Mouse (Mus musculus) embryonic facial prominence, embryonic 15.5 days (tissue): ENCODE data around the gene Cpb2. TPM values are rescaled to one million over a fixed set of nuclear protein-coding genes. Genes with fewer than 3 reads are reported as not detected.

Experiments
- ATAC-seq: fragments of 200-750 bp; cut with Nextera tagmentation; 2 replicates; pipeline ENCODE4 v1.8.0; 2017; ENCODE audit warnings: low read depth, moderate TSS enrichment; ENCODE audit not compliant: insufficient number of reproducible peaks, low FRiP score, low TSS enrichment
- H3K27ac ChIP-seq: fragments of 300-500 bp; sonication (generic); replicated peaks from 2 replicates; pipeline ENCODE4 v1.5.1; 2015; ENCODE audit warnings: mild to moderate bottlenecking, inconsistent platforms
- H3K27me3 ChIP-seq: fragments of 300-500 bp; sonication (generic); 2 replicates; pipeline ENCODE4 v1.6.1; 2015; ENCODE audit warnings: inconsistent platforms
- H3K36me3 ChIP-seq: fragments of 300-500 bp; sonication (generic); 2 replicates; pipeline ENCODE4 v1.6.1; 2015; ENCODE audit warnings: mild to moderate bottlenecking, inconsistent platforms
- H3K4me1 ChIP-seq: fragments of 300-500 bp; sonication (generic); 2 replicates; pipeline ENCODE4 v1.6.1; 2015; ENCODE audit warnings: inconsistent platforms
- H3K4me2 ChIP-seq: fragments of 300-500 bp; sonication (generic); replicated peaks from 2 replicates; pipeline ENCODE4 v1.6.1; 2015; ENCODE audit warnings: mild to moderate bottlenecking, inconsistent platforms
- H3K4me3 ChIP-seq: fragments of 300-500 bp; sonication (generic); replicated peaks from 2 replicates; pipeline ENCODE4 v1.5.1; 2015; ENCODE audit warnings: mild to moderate bottlenecking, inconsistent platforms
- H3K9ac ChIP-seq: fragments of 300-500 bp; sonication (generic); 2 replicates; pipeline ENCODE4 v1.6.1; 2015; ENCODE audit warnings: inconsistent platforms
- H3K9me3 ChIP-seq: fragments of 300-500 bp; sonication (generic); replicated peaks from 2 replicates; pipeline ENCODE4 v1.6.1; 2016; ENCODE audit warnings: inconsistent platforms
- WGBS: fragments of 180-500 bp; shearing (Covaris S2); methylation state at CpG from one replicate; pipeline ENCODE4 v1.1.7; 2015; 5-methylcytosine and 5-hydroxymethylcytosine counted together
- polyA plus RNA-seq: library from polyadenylated mRNA; unstranded; fragments of >200 nt; fragmentation: Nextera tagmentation; extraction: Ambion mirVana; gene quantifications from 2 replicates; pipeline ENCODE4 v1.2.1, GENCODE M21; 2015

The Cpb2 gene
- not detected in 2 replicates for polyA plus RNA-seq

DNA sequence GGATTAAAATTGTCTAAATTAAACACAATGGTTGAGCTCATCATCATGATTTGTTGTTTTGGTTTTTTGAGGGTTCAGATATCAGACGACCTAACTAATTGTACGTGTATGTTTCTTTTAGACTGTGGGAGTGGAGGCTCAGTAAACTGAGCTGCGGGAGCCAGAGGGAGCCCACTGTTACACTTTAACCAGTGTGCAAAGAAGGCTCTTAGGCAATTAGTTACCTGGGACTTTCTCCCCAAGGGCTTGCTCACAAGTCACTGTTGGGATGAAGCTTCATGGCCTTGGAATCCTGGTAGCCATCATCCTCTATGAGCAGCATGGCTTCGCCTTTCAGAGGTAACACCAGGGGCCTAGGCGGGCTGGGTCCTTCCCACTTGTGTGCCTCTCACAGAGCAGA, at the start of gene Cpb2:
Cpb2 (plus strand) TSS at position 201 of the 400 bp plus-strand sequence.
- H3K4me1 ChIP-seq = no peaks in the 10 kb centered on the region
- H3K9me3 ChIP-seq = no peaks in the 10 kb centered on the region
- ATAC-seq = no peak
- no peak within 1 kb of the TSS for H3K9ac ChIP-seq
- no peaks in the 10 kb centered on the region for H3K36me3 ChIP-seq
- WGBS = 81% methylated on average over 5 of the region's 5 CpGs
- no peak within 1 kb of the TSS for H3K4me3 ChIP-seq
- H3K27ac ChIP-seq = no peak within 1 kb of the TSS
- H3K4me2 ChIP-seq = no peak within 1 kb of the TSS
- no peaks in the 10 kb centered on the region for H3K27me3 ChIP-seq

DNA sequence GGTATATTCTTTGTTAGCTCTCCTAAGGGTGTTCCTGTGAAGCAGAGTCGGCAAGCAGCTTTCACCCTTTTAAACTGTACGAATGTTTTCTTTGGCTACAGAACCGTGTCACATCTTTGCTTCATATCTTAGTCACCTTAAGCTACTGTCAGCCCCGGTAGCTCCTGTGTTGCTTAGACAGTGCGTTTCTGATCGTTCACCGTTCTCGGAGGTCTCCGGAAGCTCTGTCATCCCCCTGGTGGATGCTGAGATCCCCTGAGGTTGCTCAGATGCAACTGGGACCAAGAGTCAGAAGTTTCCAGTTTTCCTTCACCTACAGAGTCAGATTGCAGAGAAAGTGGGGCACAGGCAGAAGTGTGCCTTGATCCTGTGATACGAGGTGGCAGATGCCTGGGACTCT, 49.7 kb upstream of the Cpb2 start:
- Histone ChIP-seq H3K4me2 (no peak overlapping the region), H3K4me3 (no peak overlapping the region), H3K27ac (no peak overlapping the region), H3K4me1 (no peaks in the 10 kb centered on the region), H3K9ac (no peak overlapping the region), H3K9me3 (no peaks in the 10 kb centered on the region), H3K27me3 (no peaks in the 10 kb centered on the region), H3K36me3 (no peaks in the 10 kb centered on the region)
- 83% methylated on average over 10 of the region's 10 CpGs for WGBS
- ATAC-seq = no peak

DNA sequence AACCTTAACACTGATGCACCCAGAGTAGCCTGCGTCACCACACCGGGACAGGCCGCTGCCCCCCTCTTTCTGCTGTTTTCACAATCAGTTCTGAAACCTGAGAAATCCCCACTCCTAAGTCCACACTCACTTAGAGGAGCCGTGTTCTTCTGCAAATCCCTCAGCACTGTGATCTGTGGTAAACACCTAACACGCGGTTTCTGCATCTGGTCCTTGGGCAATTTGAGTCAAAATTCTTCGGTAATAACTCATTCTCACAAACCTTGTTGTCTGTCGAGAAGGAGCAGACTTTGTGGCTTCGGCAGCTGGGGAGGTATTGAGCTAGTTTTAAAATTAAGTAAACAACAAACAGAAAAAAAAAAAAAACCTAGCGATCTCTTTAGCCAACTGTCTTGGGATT, 49.2 kb upstream of the Cpb2 start:
- Histone ChIP-seq H3K4me2 (no peak overlapping the region), H3K4me3 (no peak overlapping the region), H3K4me1 (no peaks in the 10 kb centered on the region), H3K27ac (no peak overlapping the region), H3K9ac (no peak overlapping the region), H3K9me3 (no peaks in the 10 kb centered on the region), H3K27me3 (no peaks in the 10 kb centered on the region), H3K36me3 (no peaks in the 10 kb centered on the region)
- no peak for ATAC-seq
- WGBS = 56% methylated on average over 10 of the region's 10 CpGs

DNA sequence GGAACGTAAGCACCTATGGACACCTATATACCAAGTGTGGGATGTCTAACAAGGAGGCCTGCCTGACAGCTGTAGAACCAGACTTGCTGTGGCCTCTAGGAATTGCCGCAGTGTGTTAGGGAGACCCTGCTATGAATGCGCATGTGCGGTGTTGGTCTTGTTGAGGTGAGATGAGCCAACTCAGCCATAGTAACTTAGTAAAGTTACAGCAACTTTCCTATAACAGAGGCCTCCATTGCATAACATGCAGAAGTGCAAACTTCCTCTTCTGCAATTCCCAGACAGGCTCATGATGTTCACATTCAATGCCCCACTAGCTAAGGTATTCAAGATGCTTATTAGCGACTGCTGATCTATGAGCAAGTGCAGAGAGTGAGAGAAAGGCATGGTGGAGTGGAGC, 46.6 kb upstream of the Cpb2 start:
- Histone ChIP-seq H3K36me3 (no peaks in the 10 kb centered on the region), H3K4me1 (no peaks in the 10 kb centered on the region), H3K27me3 (no peaks in the 10 kb centered on the region), H3K4me2 (no peak overlapping the region), H3K9ac (no peak overlapping the region), H3K9me3 (no peaks in the 10 kb centered on the region), H3K27ac (no peak overlapping the region), H3K4me3 (no peak overlapping the region)
- WGBS = 90% methylated on average over 5 of the region's 5 CpGs
- ATAC-seq = no peak

DNA sequence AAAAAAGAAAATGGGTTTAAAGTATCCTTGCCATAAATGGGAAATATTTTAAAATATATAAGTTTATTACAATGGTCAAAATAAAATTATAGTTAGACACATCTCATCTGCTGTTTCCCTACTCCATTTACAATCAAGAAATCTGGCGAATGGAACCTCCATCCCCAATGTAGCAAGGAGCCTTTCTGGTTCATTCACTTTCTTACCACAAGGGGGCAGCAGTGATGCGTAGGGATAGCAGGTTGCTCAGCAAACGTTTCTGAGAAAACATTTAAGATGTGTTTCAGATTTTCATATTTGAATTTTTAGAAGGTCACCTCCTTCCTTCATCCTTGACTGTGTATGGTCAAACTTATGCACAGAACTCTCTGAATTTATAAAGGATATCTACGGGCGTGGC, 45.1 kb upstream of the Cpb2 start:
- H3K9me3 ChIP-seq = no peaks in the 10 kb centered on the region
- H3K4me2 ChIP-seq = no peak overlapping the region
- no peaks in the 10 kb centered on the region for H3K27me3 ChIP-seq
- no peak overlapping the region for H3K4me3 ChIP-seq
- WGBS = 39% methylated on average over 5 of the region's 5 CpGs
- H3K36me3 ChIP-seq = no peaks in the 10 kb centered on the region
- no peak for ATAC-seq
- H3K9ac ChIP-seq = no peak overlapping the region
- H3K4me1 ChIP-seq = no peaks in the 10 kb centered on the region
- H3K27ac ChIP-seq = no peak overlapping the region

DNA sequence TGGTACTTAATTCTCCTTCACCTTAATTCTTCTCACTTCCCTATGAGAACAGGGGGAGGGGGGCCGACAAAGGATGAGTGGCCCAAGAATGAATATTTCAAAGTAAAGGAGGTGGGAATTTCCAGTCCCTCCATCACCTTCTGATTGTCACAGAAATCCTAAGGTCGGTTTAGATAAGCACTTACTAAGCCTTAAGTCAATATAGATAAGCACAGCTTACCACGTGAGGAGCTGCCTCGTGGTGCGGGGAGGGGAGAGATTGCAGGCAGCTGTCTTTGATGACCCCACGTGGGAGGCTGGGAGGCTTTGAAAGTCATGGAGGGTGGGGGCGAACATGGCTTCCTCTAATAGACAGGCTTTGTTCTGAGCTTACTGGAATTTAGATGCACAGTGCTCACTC, 44.4 kb upstream of the Cpb2 start:
- Histone ChIP-seq H3K9ac (no peak overlapping the region), H3K27ac (no peak overlapping the region), H3K36me3 (no peaks in the 10 kb centered on the region), H3K27me3 (no peaks in the 10 kb centered on the region), H3K4me3 (no peak overlapping the region), H3K4me1 (no peaks in the 10 kb centered on the region), H3K9me3 (no peaks in the 10 kb centered on the region), H3K4me2 (no peak overlapping the region)
- no peak for ATAC-seq
- 58% methylated on average over 7 of the region's 7 CpGs for WGBS

DNA sequence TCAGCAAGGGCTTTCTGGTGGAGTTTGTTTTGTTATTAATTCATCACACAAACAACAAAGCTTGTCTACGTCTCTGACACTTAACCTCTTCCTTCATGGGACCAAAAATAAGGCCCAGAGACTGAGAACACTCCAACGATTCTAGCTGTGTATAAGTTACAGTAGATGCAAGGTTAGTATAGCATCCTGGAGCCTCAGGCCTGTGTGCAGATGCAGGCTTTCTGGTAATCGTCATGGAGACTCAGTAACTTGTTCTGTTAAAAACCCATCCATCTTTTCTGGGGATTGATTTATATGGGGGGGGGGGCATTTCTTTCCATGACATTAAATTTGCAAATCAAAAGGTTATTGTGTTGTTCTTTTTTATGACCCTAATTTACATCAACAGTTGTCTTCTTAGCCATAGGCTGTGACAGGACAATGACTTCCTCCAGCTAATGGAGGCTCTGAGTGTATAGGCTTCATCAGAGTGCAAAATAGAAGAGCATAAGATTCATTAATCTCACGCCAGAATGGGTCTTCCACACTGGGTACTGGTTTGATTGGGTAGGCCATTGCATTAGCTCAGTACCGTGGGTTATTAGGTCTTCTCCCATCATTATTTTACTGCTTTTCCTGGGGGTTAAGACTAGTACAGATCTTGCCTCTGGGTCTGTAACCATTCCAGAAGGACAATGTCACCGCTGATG, 36.6 kb upstream of the Cpb2 start:
- Histone ChIP-seq H3K36me3 (no peaks in the 10 kb centered on the region), H3K9ac (no peak overlapping the region), H3K9me3 (no peaks in the 10 kb centered on the region), H3K4me2 (no peak overlapping the region), H3K4me3 (no peak overlapping the region), H3K27me3 (no peaks in the 10 kb centered on the region), H3K4me1 (no peaks in the 10 kb centered on the region), H3K27ac (no peak overlapping the region)
- ATAC-seq = no peak
- WGBS = 83% methylated on average over 6 of the region's 6 CpGs

DNA sequence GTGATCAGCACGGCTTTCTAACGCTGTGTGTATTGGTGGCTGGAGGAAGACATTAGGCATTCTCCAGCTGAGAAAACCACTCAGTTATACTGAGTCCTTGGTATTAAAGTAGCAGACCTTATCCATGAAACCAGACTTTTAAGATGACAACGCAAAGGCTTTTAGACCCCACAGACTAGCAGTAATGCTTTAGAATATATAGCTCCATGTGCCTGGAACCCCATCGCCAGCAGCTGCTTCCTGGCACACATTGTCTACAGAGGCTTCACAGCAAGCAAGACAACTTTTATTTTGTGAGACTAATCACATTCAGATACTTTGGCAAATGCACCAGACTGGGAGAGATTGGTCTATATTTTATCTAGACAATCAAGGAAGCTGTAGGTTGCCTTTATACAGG, 35.8 kb upstream of the Cpb2 start:
- 87% methylated on average over 4 of the region's 4 CpGs for WGBS

DNA sequence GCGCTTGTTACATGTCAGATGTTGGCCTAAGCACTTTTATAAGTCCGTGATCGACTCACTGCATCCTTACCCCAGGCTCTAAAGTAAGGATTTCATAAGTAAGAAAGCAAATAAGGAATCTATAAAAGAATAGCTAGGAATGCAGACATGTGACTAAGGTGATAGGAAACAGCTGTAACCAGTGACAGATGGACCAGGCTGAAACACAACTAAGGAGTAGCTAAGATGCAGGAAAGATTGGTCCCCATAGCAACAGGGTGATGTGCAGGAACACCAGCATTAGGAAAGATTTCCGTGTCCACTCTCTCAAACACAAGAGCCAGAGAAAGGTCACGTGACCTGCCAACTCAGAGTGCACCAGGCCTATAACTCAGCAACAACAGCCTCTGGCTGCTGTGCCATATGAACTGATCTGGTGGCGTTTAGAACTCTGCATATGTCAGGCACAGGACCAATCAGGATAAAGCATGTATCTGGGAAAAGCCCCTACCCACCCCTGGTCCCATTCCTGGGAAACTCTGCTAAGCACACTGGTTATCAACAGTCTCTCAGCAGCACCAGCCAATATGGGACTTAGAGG, 33.4 kb upstream of the Cpb2 start:
- WGBS = 46% methylated on average over 6 of the region's 6 CpGs
- Histone ChIP-seq H3K9me3 (no peaks in the 10 kb centered on the region), H3K27me3 (no peaks in the 10 kb centered on the region), H3K4me3 (no peak overlapping the region), H3K27ac (no peak overlapping the region), H3K4me2 (no peak overlapping the region), H3K9ac (no peak overlapping the region), H3K36me3 (no peaks in the 10 kb centered on the region), H3K4me1 (no peaks in the 10 kb centered on the region)
- ATAC-seq = no peak

More for the DNA sequence above, 35.8 kb upstream of the Cpb2 start:
- Histone ChIP-seq H3K4me3 (no peak overlapping the region), H3K4me2 (no peak overlapping the region), H3K9ac (no peak overlapping the region), H3K36me3 (no peaks in the 10 kb centered on the region), H3K27me3 (no peaks in the 10 kb centered on the region), H3K9me3 (no peaks in the 10 kb centered on the region), H3K4me1 (no peaks in the 10 kb centered on the region), H3K27ac (no peak overlapping the region)
- no peak for ATAC-seq

DNA sequence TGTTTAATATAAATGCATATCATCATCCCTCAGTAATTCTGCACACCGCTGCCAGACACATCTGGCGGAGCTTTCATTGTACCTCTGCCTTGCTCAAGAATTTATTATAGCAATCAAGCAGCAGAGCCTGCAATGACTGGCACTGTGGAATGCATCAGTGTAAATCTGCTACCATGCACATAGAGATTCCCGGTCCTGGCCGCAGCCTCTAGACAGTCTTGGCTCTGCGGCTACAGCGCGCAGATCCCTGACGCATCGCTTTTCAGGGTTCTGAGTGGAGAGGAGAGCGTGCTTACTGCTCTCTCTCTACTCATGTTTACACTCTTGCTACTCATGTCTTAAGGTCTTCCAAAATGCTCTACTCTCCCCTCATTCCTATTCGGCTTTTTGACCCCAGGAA, 28.3 kb upstream of the Cpb2 start:
- WGBS = 67% methylated on average over 11 of the region's 11 CpGs
- no peak for ATAC-seq
- no peaks in the 10 kb centered on the region for H3K36me3 ChIP-seq

DNA sequence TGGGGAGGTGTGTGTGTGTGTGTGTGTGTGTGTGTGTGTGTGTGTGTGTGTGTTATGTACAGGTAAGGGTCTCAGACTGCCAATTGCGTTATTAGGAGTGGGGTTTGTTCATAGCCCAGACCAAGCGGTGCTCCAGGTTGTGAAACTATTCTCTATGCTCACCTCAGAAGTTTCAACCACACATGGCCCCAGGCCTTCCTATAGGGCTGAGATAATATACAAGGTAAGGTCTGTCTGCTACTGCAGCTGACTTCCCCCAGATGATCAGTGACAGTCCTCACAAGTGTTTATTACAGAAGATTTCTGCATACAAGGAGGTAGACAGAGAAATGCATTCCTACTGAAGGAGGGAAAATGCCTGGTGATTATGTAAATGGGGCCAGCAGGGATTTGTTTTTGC, 23.2 kb upstream of the Cpb2 start:
- Histone ChIP-seq H3K4me2 (no peak overlapping the region), H3K27me3 (no peaks in the 10 kb centered on the region), H3K9me3 (no peaks in the 10 kb centered on the region), H3K9ac (no peak overlapping the region), H3K36me3 (no peaks in the 10 kb centered on the region), H3K4me1 (no peaks in the 10 kb centered on the region), H3K4me3 (no peak overlapping the region), H3K27ac (no peak overlapping the region)
- 82% methylated on average over 2 of the region's 2 CpGs for WGBS
- ATAC-seq = no peak

More for the DNA sequence above, 28.3 kb upstream of the Cpb2 start:
- Histone ChIP-seq H3K9me3 (no peaks in the 10 kb centered on the region), H3K4me3 (no peak overlapping the region), H3K4me2 (no peak overlapping the region), H3K27ac (no peak overlapping the region), H3K27me3 (no peaks in the 10 kb centered on the region), H3K4me1 (no peaks in the 10 kb centered on the region), H3K9ac (no peak overlapping the region)
